Mouse (Mus musculus): ENCODE results near the gene Gal3st2c. TPM values are rescaled to one million over a fixed set of nuclear protein-coding genes. Genes with fewer than 3 reads are reported as not detected.
"Not testable (repeated sequence)": the region's sequence is repeated elsewhere in the genome, so short reads cannot be mapped to it uniquely, and the experiment has no call there.

Gal3st2c gene
- polyA plus RNA-seq, 1 experiment from 2014 or later, result not detected

- no peak overlapping the region for H3K27ac ChIP-seq (ENCODE audit: low read length)
- 75% methylated on average over 3 of the region's 3 CpGs for WGBS
- TF ChIP-seq EP300 (IDR thresholded peaks at IDR 0.05) (no peak), CTCF (IDR thresholded peaks at IDR 0.05) (no peak)
Measured at GRCm38 (mm10) chr1:93986167-93986566, 4.1 kb upstream of the Gal3st2c start.

DNA sequence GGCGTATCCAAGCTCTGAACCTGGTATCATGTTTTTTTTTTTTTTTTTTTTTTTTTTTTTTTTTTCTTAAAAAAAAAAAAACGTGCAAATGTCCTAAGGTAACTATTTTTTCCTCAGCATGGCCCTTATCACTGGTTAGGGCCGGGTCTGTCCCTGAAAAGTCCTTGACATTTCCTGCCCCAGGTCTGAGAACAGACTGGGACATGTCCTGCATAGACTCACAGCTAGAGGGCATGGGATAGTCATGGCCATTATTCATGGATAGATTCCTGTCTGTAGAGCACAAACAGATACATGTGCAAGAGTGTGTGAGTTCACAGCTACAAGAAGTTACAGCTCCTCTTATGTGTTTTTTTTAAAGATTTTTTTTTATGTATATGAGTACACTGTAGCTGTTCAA, 1.5 kb upstream of the Gal3st2c start:
- 52% methylated on average over 3 of the region's 3 CpGs for WGBS
- no peaks in the 10 kb centered on the region for H3K27me3 ChIP-seq (replicated peaks; ENCODE audit: insufficient read depth, low read length)
- H3K4me1 ChIP-seq (ENCODE audit: insufficient read depth, low read depth, low read length), result no peaks in the 10 kb centered on the region
- H3K4me3 ChIP-seq (ENCODE audit: low read depth, low read length), result no peak overlapping the region
- H3K36me3 ChIP-seq (ENCODE audit: insufficient read depth, low read length), result no peaks in the 10 kb centered on the region
- H3K9me3 ChIP-seq (ENCODE audit: low read length), result no peaks in the 10 kb centered on the region
- no peak overlapping the region for H3K27ac ChIP-seq (ENCODE audit: low read length)
- DNase-seq (ENCODE audit: low spot score), result no peak
- no peak for ATAC-seq
- no peak overlapping the region for H3K4me2 ChIP-seq (replicated peaks; ENCODE audit: low read depth, low read length)
- TF ChIP-seq CTCF (IDR thresholded peaks at IDR 0.05), result no peak
- no peak for TF ChIP-seq EP300 (IDR thresholded peaks at IDR 0.05)
- H3K9ac ChIP-seq (replicated peaks; ENCODE audit: low read depth), result no peak overlapping the region

More at GRCm38 (mm10) chr1:93986167-93986566, 4.1 kb upstream of the Gal3st2c start:
- Histone ChIP-seq H3K4me3 (ENCODE audit: low read depth, low read length) (no peak overlapping the region), H3K9ac (replicated peaks; ENCODE audit: low read depth) (no peak overlapping the region), H3K4me1 (ENCODE audit: insufficient read depth, low read depth, low read length) (no peaks in the 10 kb centered on the region), H3K27me3 (replicated peaks; ENCODE audit: insufficient read depth, low read length) (no peaks in the 10 kb centered on the region), H3K4me2 (replicated peaks; ENCODE audit: low read depth, low read length) (no peak overlapping the region), H3K9me3 (ENCODE audit: low read length) (no peaks in the 10 kb centered on the region), H3K36me3 (ENCODE audit: insufficient read depth, low read length) (no peaks in the 10 kb centered on the region)
- no peak for DNase-seq (ENCODE audit: low spot score)
- ATAC-seq, result no peak

- 77% methylated on average over 2 of the region's 2 CpGs for WGBS
- not testable (repeated sequence) for H3K9ac ChIP-seq (replicated peaks; ENCODE audit: low read depth); H3K4me1 ChIP-seq (ENCODE audit: insufficient read depth, low read depth, low read length); H3K27ac ChIP-seq (ENCODE audit: low read length); H3K4me2 ChIP-seq (replicated peaks; ENCODE audit: low read depth, low read length); H3K4me3 ChIP-seq (ENCODE audit: low read depth, low read length); H3K9me3 ChIP-seq (ENCODE audit: low read length); H3K27me3 ChIP-seq (replicated peaks; ENCODE audit: insufficient read depth, low read length); DNase-seq (ENCODE audit: low spot score); ATAC-seq; H3K36me3 ChIP-seq (ENCODE audit: insufficient read depth, low read length)
Measured at GRCm38 (mm10) chr1:93991068-93991467, 759 bp downstream of the Gal3st2c start.

DNA sequence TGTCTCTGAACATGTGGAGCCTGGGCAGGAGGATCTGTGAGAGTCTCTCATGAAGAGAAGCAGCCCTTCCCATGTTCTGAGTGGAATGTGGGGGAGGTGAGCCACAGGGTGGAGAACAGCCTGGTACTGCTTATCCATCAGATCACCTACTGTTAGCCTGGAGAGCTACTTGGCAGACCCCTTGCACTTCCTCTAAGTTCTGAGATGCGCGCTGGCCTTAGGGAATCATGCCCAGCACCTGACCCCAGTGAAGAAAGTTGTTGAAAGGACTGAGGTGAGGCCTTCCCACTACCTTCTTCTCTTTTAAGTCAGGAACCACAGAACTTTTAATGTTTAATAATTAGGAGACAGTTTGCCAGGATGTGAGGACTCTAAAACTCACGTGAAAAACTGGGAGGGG, 1.2 kb downstream of the Gal3st2c start:
- not testable (repeated sequence) for H3K4me1 ChIP-seq (ENCODE audit: insufficient read depth, low read depth, low read length); ATAC-seq; H3K9me3 ChIP-seq (ENCODE audit: low read length); H3K9ac ChIP-seq (replicated peaks; ENCODE audit: low read depth); H3K4me3 ChIP-seq (ENCODE audit: low read depth, low read length); DNase-seq (ENCODE audit: low spot score); H3K36me3 ChIP-seq (ENCODE audit: insufficient read depth, low read length); H3K27me3 ChIP-seq (replicated peaks; ENCODE audit: insufficient read depth, low read length); H3K4me2 ChIP-seq (replicated peaks; ENCODE audit: low read depth, low read length); H3K27ac ChIP-seq (ENCODE audit: low read length)
- 76% methylated on average over 3 of the region's 3 CpGs for WGBS

DNA sequence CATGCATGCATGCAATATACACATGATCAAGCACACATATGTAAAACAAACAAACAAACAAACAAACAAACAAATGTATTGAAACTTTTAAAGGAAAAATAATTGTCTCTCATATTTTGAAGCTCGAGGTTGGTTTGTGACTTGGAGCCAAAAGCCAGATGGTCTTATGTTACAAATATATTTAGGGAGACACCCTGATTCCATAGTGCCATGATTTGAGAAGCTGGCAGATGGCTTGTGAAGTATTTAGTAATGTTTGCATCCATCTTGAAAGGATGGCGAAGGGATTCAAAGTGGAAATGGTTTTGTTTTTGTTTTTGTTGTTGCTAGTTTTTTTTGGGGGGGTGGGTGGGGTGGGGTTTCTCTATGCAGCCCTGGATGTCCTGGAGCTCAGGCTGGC, 10.7 kb downstream of the Gal3st2c start:
- Histone ChIP-seq H3K9me3 (ENCODE audit: low read length) (no peaks in the 10 kb centered on the region), H3K4me3 (ENCODE audit: low read depth, low read length) (no peak overlapping the region), H3K27me3 (replicated peaks; ENCODE audit: insufficient read depth, low read length) (no peaks in the 10 kb centered on the region), H3K4me2 (replicated peaks; ENCODE audit: low read depth, low read length) (no peak overlapping the region), H3K4me1 (ENCODE audit: insufficient read depth, low read depth, low read length) (no peaks in the 10 kb centered on the region), H3K36me3 (ENCODE audit: insufficient read depth, low read length) (no peaks in the 10 kb centered on the region), H3K27ac (ENCODE audit: low read length) (no peak overlapping the region), H3K9ac (replicated peaks; ENCODE audit: low read depth) (no peak overlapping the region)
- DNase-seq (ENCODE audit: low spot score) (no peak), ATAC-seq (no peak)
- WGBS, result 80% methylated on average over 2 of the region's 2 CpGs
- TF ChIP-seq EP300 (IDR thresholded peaks at IDR 0.05) (no peak), CTCF (IDR thresholded peaks at IDR 0.05) (no peak)

DNA sequence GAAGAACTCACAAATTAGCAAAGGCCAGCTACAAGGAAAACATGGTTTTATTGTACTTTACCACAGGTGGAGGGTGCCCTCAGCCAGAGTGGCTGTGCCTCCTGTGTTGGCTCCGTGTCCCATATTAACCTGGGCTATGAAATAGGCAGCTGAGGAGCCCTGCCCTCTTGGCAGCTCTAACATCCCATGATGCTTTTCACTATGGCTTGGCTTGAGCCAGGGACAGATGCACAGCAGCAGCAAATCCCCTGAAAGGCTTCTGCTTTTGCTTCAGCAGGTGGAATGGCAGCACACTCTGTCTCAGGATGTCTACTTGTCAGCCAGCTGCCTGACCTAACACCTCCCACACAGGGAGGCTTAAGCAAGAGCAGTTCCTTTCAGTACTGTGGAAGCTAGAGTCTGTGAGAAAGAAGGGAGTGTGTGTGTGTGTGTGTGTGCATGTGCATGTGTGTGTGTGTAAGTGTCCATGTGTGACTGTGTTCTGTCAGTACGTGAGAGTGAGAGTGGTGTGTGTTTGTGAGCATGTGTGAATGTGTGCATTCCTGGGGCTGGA, 15.7 kb downstream of the Gal3st2c start:
- not testable (repeated sequence) for H3K36me3 ChIP-seq (ENCODE audit: insufficient read depth, low read length); ATAC-seq; H3K4me1 ChIP-seq (ENCODE audit: insufficient read depth, low read depth, low read length); H3K27ac ChIP-seq (ENCODE audit: low read length); H3K27me3 ChIP-seq (replicated peaks; ENCODE audit: insufficient read depth, low read length); H3K4me2 ChIP-seq (replicated peaks; ENCODE audit: low read depth, low read length); H3K9me3 ChIP-seq (ENCODE audit: low read length); H3K9ac ChIP-seq (replicated peaks; ENCODE audit: low read depth); DNase-seq (ENCODE audit: low spot score); H3K4me3 ChIP-seq (ENCODE audit: low read depth, low read length)
- 54% methylated on average over 2 of the region's 2 CpGs for WGBS

DNA sequence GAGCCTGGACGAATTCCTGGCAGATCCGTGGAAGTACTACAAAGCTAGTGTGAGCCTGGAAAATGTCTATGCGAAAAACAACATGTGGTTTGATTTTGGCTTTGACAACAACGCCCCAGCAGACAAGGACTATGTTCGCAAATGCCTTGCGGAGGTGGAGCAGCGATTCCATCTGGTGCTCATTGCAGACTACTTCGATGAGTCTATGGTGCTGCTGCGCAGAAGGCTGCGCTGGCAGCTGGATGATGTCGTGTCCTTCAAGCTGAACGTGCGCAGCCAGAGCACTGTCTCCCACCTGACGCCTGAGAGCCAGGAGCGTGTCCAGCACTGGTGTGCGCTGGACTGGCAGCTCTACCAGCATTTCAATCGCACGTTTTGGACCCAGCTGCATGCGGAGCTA, 18.5 kb downstream of the Gal3st2c start:
- ATAC-seq; H3K4me1 ChIP-seq (ENCODE audit: insufficient read depth, low read depth, low read length); H3K9me3 ChIP-seq (ENCODE audit: low read length); H3K9ac ChIP-seq (replicated peaks; ENCODE audit: low read depth); H3K27ac ChIP-seq (ENCODE audit: low read length); H3K27me3 ChIP-seq (replicated peaks; ENCODE audit: insufficient read depth, low read length); DNase-seq (ENCODE audit: low spot score); H3K36me3 ChIP-seq (ENCODE audit: insufficient read depth, low read length); H3K4me2 ChIP-seq (replicated peaks; ENCODE audit: low read depth, low read length); H3K4me3 ChIP-seq (ENCODE audit: low read depth, low read length): not testable (repeated sequence)
- WGBS, result 91% methylated on average over 14 of the region's 19 CpGs
